Mouse (Mus musculus): ENCODE measurements around the gene Cx3cr1. TPM values are rescaled to one million over a fixed set of nuclear protein-coding genes. Genes with fewer than 3 reads are reported as not detected.
A peak's percentile ranks its signal among the peaks of the same experiment; 100 is the strongest.
"Not testable (repeated sequence)": the region's sequence is repeated elsewhere in the genome, so short reads cannot be mapped to it uniquely, and the experiment has no call there.

Gene Cx3cr1
- polyA plus RNA-seq, 1 experiment from 2014 or later: 0.75 TPM

DNA sequence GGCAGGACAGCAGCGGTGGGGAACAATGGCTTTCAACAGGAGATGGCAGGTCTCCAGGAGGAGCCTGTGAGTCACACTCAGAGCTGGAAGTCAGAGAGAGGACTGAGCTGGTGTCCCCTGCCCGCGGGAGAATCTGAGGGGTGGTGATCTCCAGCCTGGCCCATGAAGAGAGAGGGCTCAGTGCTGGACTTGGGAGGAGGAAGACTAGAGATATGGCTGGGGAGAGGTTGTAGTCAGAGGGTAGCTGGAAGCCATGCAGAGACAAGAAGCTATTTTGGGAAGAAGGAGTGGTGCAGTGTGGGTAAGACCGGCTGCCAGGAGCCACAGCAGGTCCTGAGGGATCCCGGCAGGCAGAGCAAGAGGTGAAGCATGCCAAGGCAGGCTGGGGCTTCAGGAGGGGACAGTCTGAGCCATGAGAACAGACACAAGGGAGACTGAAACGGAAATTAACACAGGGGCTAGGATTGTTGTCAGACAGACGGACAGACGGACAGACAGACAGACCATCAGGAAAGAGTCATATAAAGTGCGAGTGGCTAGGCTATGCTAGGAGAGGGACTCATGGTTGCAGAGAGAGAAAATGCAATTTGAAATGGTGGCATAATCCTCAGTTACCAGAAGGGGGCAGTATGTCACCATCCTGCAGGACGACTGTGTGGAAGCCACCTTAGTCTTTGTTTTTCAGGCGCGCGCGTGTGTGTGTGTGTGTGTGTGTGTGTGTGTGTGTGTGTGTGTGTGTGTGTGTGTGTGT is 42.1 kb downstream of the Cx3cr1 start:
- Histone ChIP-seq H3K4me3 (ENCODE audit: inconsistent target) (no peak overlapping the region), H3K27ac (no peak overlapping the region), H3K36me3 (ENCODE audit: inconsistent target) (no peaks in the 10 kb centered on the region), H3K79me2 (ENCODE audit: inconsistent target) (no peaks in the 10 kb centered on the region)
- 19% methylated on average over 14 of the region's 14 CpGs for WGBS (ENCODE audit: missing documents)

- WGBS (ENCODE audit: missing documents): 85% methylated on average over 5 of the region's 5 CpGs
- no peak overlapping the region for H3K4me3 ChIP-seq (ENCODE audit: inconsistent target)
- H3K27ac ChIP-seq: no peak overlapping the region
- no peaks in the 10 kb centered on the region for H3K36me3 ChIP-seq (ENCODE audit: inconsistent target)
- H3K79me2 ChIP-seq (ENCODE audit: inconsistent target): no peaks in the 10 kb centered on the region
Measured at GRCm38 (mm10) chr9:120024625-120025024, 45.1 kb downstream of the Cx3cr1 start.

- WGBS (ENCODE audit: missing documents): 67% methylated on average over 10 of the region's 10 CpGs
- Histone ChIP-seq H3K79me2 (ENCODE audit: inconsistent target) (no peaks in the 10 kb centered on the region), H3K36me3 (ENCODE audit: inconsistent target) (no peaks in the 10 kb centered on the region), H3K27ac (no peak overlapping the region), H3K4me3 (ENCODE audit: inconsistent target) (no peak overlapping the region)
Measured at GRCm38 (mm10) chr9:120024171-120024570, 45.5 kb downstream of the Cx3cr1 start.

DNA sequence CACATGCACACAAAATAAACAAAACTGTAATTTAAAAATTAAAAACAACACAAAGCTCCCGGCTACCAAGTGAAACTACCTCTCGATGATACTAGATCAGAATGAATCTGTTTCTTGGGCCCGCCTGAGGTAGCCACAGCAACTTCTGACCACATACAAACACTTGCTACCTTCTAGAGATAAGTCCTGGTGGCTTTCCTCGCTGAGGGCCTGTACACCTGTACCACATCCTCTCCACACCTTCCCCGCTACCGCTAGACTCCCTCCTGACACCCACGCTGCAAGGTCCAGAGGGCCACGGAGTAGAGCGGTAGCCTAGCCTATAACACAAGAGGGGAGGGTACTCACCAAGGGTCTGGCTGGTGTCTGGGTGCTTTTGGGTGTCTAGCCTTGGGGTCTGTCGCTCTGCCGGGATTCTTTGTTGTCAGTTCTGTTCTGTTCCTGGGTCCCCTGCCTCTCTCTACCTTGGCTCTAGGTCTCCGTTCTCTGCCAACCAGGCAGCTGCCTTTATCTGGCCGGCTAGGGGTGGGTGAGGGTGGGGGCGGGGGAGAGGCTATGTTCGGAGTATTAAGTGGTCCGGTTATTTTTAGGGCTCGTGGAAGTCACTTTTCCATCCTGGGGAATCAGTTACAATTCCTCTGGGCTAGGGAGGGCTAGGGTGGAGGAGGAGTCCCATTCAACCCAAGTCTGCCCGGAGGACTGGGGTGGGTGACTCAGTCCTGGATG is 46.4 kb downstream of the Cx3cr1 start, which contains the start of gene Xirp1:
Gene Xirp1 (minus strand): TSS at position 513 of the 726 bp plus-strand sequence.
- no peak within 1 kb of the TSS for H3K4me3 ChIP-seq (ENCODE audit: inconsistent target)
- H3K27ac ChIP-seq: no peak within 1 kb of the TSS
- no peaks in the 10 kb centered on the region for H3K36me3 ChIP-seq (ENCODE audit: inconsistent target)
- H3K79me2 ChIP-seq (ENCODE audit: inconsistent target): no peaks in the 10 kb centered on the region
- 90% methylated on average over 18 of the region's 18 CpGs for WGBS (ENCODE audit: missing documents)

DNA sequence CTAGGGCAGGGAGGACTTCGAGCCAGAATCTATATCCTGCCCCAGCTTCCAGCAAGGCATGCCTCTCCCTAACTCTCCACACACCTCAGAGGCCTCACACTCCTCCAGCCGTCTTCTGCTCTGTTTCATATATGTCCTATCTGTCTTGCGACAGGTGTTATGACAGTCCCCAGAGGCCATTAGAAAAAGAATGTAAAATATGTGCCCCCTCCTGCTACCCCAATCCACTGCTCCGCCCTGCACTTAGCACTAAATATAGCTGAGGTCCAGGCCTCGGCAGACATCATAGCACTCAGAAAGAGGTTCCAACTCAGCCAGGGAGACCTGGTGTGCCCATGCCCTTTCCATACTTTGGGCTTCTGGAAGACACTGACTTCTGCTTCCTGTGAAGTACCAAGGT is 48.5 kb downstream of the Cx3cr1 start:
- Histone ChIP-seq H3K79me2 (ENCODE audit: inconsistent target) (no peaks in the 10 kb centered on the region), H3K36me3 (ENCODE audit: inconsistent target) (no peaks in the 10 kb centered on the region), H3K27ac (no peak overlapping the region), H3K4me3 (ENCODE audit: inconsistent target) (no peak overlapping the region)
- 82% methylated on average over 5 of the region's 5 CpGs for WGBS (ENCODE audit: missing documents)

- Histone ChIP-seq H3K79me2 (ENCODE audit: inconsistent target) (no peaks in the 10 kb centered on the region), H3K4me3 (ENCODE audit: inconsistent target) (no peak overlapping the region), H3K27ac (no peak overlapping the region), H3K36me3 (ENCODE audit: inconsistent target) (no peaks in the 10 kb centered on the region)
- 35% methylated on average over 7 of the region's 7 CpGs for WGBS (ENCODE audit: missing documents)
Measured at GRCm38 (mm10) chr9:120020285-120020890, 49.3 kb downstream of the Cx3cr1 start.

DNA sequence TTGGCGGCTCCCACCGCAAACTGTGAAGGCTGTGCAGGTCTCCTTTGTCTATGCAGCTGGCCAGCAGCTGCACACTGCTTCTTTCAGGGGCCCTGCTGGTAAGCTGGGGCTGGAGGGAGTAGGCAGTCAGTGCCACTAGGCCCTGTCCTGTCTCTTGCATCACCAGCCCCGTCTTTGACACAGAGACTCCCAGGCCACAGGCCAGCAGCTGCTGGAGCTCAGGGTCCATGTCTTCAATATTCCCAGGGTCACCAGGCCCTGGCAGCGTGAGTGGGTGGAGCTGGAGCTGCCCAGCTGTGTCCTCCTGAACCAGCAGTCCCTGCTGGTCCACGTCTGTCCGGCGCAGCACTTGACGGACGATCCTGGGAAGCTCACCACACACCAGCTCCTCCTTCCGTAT is 52.7 kb downstream of the Cx3cr1 start:
- no peaks in the 10 kb centered on the region for H3K36me3 ChIP-seq (ENCODE audit: inconsistent target)
- H3K79me2 ChIP-seq (ENCODE audit: inconsistent target): no peaks in the 10 kb centered on the region
- 93% methylated on average over 10 of the region's 10 CpGs for WGBS (ENCODE audit: missing documents)
- H3K27ac ChIP-seq: no peak overlapping the region
- no peak overlapping the region for H3K4me3 ChIP-seq (ENCODE audit: inconsistent target)

DNA sequence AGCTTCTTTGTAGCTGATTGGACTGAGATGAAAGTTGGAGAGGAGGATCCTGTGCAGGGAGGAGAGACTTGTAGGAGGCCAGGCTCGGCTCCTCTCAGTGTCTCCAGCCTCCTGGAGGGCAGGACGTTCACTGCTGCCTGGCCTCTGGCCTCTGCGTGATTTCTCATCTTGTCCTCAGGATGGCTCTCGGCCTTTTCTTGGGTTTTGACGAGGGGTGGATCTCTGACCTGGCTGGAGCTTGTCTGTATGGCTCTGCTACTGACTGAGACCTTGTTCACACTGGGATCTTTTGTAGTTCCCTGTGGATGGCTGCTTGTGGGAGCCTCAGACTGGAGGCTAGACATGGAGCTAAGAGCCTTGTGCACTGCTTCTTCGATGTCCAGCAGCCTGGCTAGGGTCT is 54.9 kb downstream of the Cx3cr1 start:
- no peak overlapping the region for H3K4me3 ChIP-seq (ENCODE audit: inconsistent target)
- H3K79me2 ChIP-seq (ENCODE audit: inconsistent target): no peaks in the 10 kb centered on the region
- no peak overlapping the region for H3K27ac ChIP-seq
- no peaks in the 10 kb centered on the region for H3K36me3 ChIP-seq (ENCODE audit: inconsistent target)
- 91% methylated on average over 6 of the region's 6 CpGs for WGBS (ENCODE audit: missing documents)

DNA sequence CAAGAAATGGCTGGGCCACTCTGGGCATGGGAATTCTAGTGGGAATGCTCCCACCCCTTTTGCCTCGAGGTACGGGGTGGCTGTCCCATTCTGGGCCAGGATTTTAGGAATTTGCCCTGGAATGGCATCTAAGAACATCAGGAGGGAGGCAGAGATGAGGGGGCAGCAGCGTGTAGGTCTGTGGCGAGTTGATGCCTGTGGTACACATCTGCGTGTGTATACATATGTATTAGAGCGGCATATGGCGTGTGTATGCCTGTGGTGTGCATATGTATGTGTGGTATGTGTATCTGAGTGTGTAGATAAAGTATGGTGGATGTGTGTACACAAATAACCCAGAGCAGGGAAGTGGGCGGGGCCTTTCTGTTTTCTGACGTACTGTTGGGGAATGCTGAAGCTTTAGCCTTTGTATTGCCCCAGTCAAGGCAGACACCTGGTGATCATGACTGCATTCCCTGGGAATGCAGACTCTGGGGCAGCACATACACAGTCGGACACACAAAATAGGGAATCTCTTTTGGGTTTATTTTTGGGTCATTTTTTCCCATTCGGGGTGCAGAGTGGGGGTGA is 56.3 kb downstream of the Cx3cr1 start:
- Histone ChIP-seq H3K4me3 (ENCODE audit: inconsistent target) (no peak overlapping the region), H3K79me2 (ENCODE audit: inconsistent target) (no peaks in the 10 kb centered on the region), H3K36me3 (ENCODE audit: inconsistent target) (no peaks in the 10 kb centered on the region), H3K27ac (peak overlapping the region; percentile 36)
- 86% methylated on average over 11 of the region's 11 CpGs for WGBS (ENCODE audit: missing documents)

DNA sequence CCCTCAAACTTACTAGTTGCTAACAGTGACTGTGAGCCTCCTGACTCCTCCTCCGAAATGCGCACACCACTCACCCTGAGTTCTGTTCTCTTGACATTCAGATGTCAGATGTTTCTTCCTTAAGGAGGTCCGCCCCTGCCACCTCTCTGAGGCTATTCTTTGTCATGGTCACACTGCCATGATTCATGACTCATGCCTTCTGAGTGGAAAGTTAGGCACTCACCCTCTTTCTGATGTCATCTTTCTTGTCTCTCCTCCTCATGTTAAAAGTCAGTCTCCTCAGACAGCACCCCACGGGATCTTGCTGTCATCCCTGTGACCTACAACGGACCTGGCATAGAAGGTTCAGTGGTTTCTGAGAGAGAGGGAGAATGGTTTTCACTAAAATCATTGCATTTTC is 56.9 kb downstream of the Cx3cr1 start:
- 82% methylated on average over 5 of the region's 5 CpGs for WGBS (ENCODE audit: missing documents)

DNA sequence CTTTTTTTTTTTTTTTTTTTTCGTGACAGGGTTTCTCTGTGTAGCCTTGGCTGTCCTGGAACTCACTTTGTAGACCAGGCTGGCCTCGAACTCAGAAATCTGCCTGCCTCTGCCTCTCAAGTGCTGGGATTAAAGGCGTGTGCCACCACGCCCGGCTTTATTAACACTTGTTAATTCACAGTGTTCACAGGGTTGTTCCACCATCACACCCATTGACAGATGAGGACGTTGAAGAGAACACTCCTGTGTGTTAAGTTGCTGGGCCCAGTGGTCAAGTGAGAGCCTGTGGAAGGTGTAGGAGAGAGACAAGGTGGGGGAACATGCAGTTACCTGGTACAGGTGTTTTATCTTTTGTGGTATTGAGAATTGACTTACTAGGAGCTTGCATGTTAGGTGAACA is 57.5 kb downstream of the Cx3cr1 start:
- peak overlapping the region; percentile 22 for H3K27ac ChIP-seq
- 84% methylated on average over 5 of the region's 6 CpGs for WGBS (ENCODE audit: missing documents)
- not testable (repeated sequence) for H3K36me3 ChIP-seq (ENCODE audit: inconsistent target); H3K4me3 ChIP-seq (ENCODE audit: inconsistent target); H3K79me2 ChIP-seq (ENCODE audit: inconsistent target)

More for the DNA sequence above, 56.9 kb downstream of the Cx3cr1 start:
- Histone ChIP-seq H3K27ac (peak overlapping the region; percentile 36), H3K4me3 (ENCODE audit: inconsistent target) (no peak overlapping the region), H3K36me3 (ENCODE audit: inconsistent target) (no peaks in the 10 kb centered on the region), H3K79me2 (ENCODE audit: inconsistent target) (no peaks in the 10 kb centered on the region)

DNA sequence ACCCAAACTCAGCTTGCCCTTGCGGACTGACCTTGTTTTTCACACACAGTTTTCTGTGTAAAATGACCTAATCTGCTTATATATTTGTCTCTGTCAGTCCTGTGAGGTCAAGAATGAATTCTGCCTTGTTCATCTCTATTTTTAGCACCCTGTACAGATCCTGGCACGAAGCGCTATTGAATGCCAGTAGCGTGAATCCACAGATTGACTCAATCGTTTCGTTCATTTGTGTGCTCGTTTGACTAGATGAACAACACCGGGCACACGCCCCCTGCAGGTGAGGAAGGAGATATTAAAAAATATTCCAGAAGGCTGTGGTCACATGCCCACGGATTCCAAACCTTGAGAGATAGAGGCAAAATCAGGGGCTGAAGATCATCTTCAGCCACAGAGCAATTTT is 58.1 kb downstream of the Cx3cr1 start:
- Histone ChIP-seq H3K36me3 (ENCODE audit: inconsistent target) (no peaks in the 10 kb centered on the region), H3K27ac (no peak overlapping the region), H3K79me2 (ENCODE audit: inconsistent target) (no peaks in the 10 kb centered on the region), H3K4me3 (ENCODE audit: inconsistent target) (no peak overlapping the region)
- WGBS (ENCODE audit: missing documents): 2% methylated on average over 10 of the region's 10 CpGs

GRCm38 (mm10) chr9:120010781-120011511 is 58.7 kb downstream of the Cx3cr1 start:
- no peak overlapping the region for H3K4me3 ChIP-seq (ENCODE audit: inconsistent target)
- no peaks in the 10 kb centered on the region for H3K79me2 ChIP-seq (ENCODE audit: inconsistent target)
- no peak overlapping the region for H3K27ac ChIP-seq
- H3K36me3 ChIP-seq (ENCODE audit: inconsistent target): no peaks in the 10 kb centered on the region
- WGBS (ENCODE audit: missing documents): 8% methylated on average over 53 of the region's 60 CpGs

- Histone ChIP-seq H3K79me2 (ENCODE audit: inconsistent target) (no peaks in the 10 kb centered on the region), H3K36me3 (ENCODE audit: inconsistent target) (no peaks in the 10 kb centered on the region), H3K27ac (no peak overlapping the region), H3K4me3 (ENCODE audit: inconsistent target) (no peak overlapping the region)
- WGBS (ENCODE audit: missing documents): 98% methylated on average over 3 of the region's 3 CpGs
Measured at GRCm38 (mm10) chr9:120009871-120010270, 59.8 kb downstream of the Cx3cr1 start.
